Mouse (Mus musculus) kidney, embryonic 16.5 days (tissue): ENCODE data around the gene Hoxa5. TPM values are rescaled to one million over a fixed set of nuclear protein-coding genes. Genes with fewer than 3 reads are reported as not detected.

Source experiments
- ATAC-seq: fragments of 200-750 bp; cut with Nextera tagmentation; 2 replicates; pipeline ENCODE4 v1.8.0; 2017; ENCODE audit warnings: moderate TSS enrichment; ENCODE audit not compliant: low FRiP score, low TSS enrichment
- H3K27ac ChIP-seq: fragments of 300-500 bp; sonication (generic); 2 replicates; pipeline ENCODE4 v1.5.1; 2014; ENCODE audit warnings: low read length
- H3K27me3 ChIP-seq: fragments of 300-500 bp; sonication (generic); 2 replicates; pipeline ENCODE4 v1.6.1; 2014; ENCODE audit warnings: low read length, control low read depth, mixed read lengths; ENCODE audit not compliant: insufficient read depth
- H3K36me3 ChIP-seq: fragments of 300-500 bp; sonication (generic); 2 replicates; pipeline ENCODE4 v1.6.1; 2014; ENCODE audit warnings: low read length, control low read depth, mixed read lengths; ENCODE audit not compliant: insufficient read depth
- H3K4me1 ChIP-seq: fragments of 300-500 bp; sonication (generic); 2 replicates; pipeline ENCODE4 v1.6.1; 2014; ENCODE audit warnings: low read length, control low read depth, mixed read lengths; ENCODE audit not compliant: insufficient read depth
- H3K4me2 ChIP-seq: fragments of 300-500 bp; sonication (generic); replicated peaks from 2 replicates; pipeline ENCODE4 v1.6.1; 2014; ENCODE audit warnings: low read depth, low read length
- H3K4me3 ChIP-seq: fragments of 300-500 bp; sonication (generic); 2 replicates; pipeline ENCODE4 v1.5.1; 2014; ENCODE audit warnings: mild to moderate bottlenecking, low read length
- H3K9ac ChIP-seq: fragments of 300-500 bp; sonication (generic); replicated peaks from 2 replicates; pipeline ENCODE4 v1.6.1; 2014; ENCODE audit warnings: low read length
- H3K9me3 ChIP-seq: fragments of 300-500 bp; sonication (generic); 2 replicates; pipeline ENCODE4 v1.6.1; 2016; ENCODE audit warnings: low read length, control low read depth
- WGBS: fragments of 180-500 bp; shearing (Covaris S2); extraction: QIAGEN DNeasy Blood & Tissue Kit; methylation state at CpG from one replicate; pipeline ENCODE4 v1.1.7; 2014; 5-methylcytosine and 5-hydroxymethylcytosine counted together
- polyA plus RNA-seq: library from polyadenylated mRNA; unstranded; fragments of >200 nt; fragmentation: Nextera tagmentation; extraction: Ambion mirVana; gene quantifications from 2 replicates; pipeline ENCODE4 v1.2.1, GENCODE M21; 2015

The Hoxa5 gene
- polyA plus RNA-seq, 1 experiment from 2014 or later, result 9.5 TPM

DNA sequence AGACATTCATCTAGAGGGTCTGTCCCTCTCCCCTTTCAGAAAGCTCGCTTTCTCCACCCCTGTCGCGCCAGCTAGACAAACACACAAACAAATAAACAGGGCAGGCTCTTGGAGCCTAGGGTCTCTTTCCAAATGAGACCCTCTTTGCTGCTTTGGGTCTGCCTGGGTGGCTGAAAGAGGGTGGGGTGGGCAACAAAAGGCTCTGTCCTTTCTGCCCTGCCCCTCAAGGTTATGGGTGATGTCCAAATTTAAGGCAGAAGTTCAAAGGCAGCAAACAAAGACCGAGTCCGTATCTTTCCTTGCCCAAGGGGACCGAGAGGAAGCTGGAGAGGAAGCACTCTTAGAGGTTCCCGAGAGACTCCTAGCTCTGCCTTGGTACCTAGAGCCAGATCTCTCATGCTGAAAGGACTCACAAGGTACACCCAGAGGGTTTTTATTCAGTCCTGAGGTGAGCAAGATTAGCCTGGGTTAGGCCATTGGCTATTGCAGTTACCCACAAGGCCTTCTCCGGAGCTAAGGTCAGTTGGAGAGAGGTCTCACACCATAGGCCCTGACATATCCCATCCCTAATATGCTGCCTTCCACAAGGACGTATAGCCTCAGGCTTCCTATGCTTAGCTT is 36.7 kb upstream of the Hoxa5 start:
- peak overlapping the region; percentile 99 for H3K27ac ChIP-seq
- peaks cover 32% of the 10 kb centered on the region for H3K4me1 ChIP-seq
- H3K9me3 ChIP-seq, result no peaks in the 10 kb centered on the region
- H3K4me2 ChIP-seq, result peak overlapping the region; percentile 84
- 0 out of 2 replicates have a peak, but pooled peaks have one; percentile 26 for ATAC-seq
- 10% methylated on average over 9 of the region's 9 CpGs for WGBS
- no peaks in the 10 kb centered on the region; the same call in 1 of the 2 replicates for H3K36me3 ChIP-seq
- H3K4me3 ChIP-seq, result peak overlapping the region; percentile 83
- 0 out of 2 replicates have a peak, but pooled peaks cover 3% of the 10 kb centered on the region for H3K27me3 ChIP-seq
- H3K9ac ChIP-seq, result peak overlapping the region; percentile 98

DNA sequence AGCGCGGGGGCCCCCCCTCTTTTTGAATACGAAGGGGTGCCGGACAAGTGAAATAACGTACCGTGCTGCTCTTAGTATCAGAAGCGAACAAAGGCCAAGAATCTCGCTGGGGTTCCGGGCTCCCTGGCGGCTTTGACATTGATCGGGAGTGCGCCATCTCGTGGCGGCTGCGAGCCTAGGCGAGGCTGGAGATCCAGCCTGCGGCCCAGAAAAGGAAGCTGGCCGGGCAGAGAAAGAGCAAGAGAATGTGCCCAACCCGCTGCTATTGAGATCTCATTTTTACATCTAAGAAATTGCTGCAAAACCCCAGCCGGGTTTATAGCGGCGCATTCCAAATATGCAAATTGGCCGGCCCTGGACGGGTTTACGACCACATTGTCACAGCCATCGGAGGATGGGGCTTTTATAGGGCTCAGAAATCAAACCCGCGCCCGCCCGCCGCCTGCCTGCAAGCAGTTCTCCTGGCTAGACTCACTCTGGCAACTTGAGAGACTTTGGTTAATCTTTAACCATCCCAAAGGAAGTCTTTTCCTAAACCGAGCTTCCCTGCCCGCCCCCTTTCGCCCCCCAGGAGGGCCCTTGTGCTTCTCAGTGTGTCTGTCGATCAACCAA is 36.1 kb upstream of the Hoxa5 start, which contains the start of gene Hoxa10:
Hoxa10 (minus strand) TSS at position 466 of the 612 bp plus-strand sequence.
- peaks cover 38% of the 10 kb centered on the region for H3K4me1 ChIP-seq
- H3K9me3 ChIP-seq, result no peaks in the 10 kb centered on the region
- under 1% methylated on average over 35 of the region's 35 CpGs for WGBS
- peak within 1 kb of the TSS; percentile 83 for H3K4me3 ChIP-seq
- peak within 1 kb of the TSS; percentile 84 for H3K4me2 ChIP-seq
- H3K27me3 ChIP-seq, result 0 out of 2 replicates have a peak, but pooled peaks cover 3% of the 10 kb centered on the region
- H3K9ac ChIP-seq, result peak within 1 kb of the TSS; percentile 98
- H3K36me3 ChIP-seq, result no peaks in the 10 kb centered on the region; the same call in 1 of the 2 replicates
- H3K27ac ChIP-seq, result peak within 1 kb of the TSS; percentile 99
- peak; percentile 74 for ATAC-seq

DNA sequence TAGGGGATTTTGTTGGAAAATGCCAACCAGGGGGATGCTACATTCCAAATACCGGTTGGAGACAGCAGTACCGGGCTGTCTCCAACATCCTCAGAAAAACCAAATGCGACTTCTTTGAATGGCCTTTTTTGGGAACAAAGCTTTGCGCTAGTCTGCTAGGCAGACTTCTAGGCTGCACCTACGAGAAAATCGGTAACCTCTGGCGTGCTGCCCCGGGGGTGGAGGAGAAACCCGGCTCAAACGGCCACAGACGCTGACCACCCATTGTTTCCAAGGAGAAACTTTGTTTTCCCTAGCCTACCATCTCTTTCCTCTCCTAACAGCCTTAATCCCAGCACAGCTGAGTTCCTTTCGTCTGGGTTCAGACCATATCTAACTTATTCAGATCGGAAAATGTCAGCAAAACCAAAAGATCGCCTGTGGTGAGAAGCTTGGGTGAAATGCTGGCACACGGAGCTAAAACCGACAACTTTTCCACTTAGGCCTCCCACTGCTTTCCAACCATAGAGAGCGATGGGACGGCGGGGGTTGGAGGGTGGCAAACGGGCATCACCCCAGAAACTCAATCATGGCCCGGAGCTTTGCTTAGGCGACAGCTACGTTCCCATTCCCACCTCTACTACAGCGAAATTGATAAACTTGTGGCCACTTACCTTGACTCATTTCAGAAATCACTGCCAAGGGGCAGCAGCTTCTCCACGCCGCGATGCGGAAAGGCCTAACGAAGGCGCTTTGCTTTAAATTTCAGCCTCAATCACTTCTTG is 35.4 kb upstream of the Hoxa5 start:
- Histone ChIP-seq H3K27ac (peak overlapping the region; percentile 99), H3K9me3 (no peaks in the 10 kb centered on the region), H3K4me2 (peak overlapping the region; percentile 84), H3K27me3 (0 out of 2 replicates have a peak, but pooled peaks cover 3% of the 10 kb centered on the region), H3K4me1 (peaks cover 45% of the 10 kb centered on the region), H3K9ac (peak overlapping the region; percentile 98), H3K4me3 (peak overlapping the region; percentile 83), H3K36me3 (no peaks in the 10 kb centered on the region; the same call in 1 of the 2 replicates)
- 0% methylated on average over 30 of the region's 30 CpGs for WGBS
- ATAC-seq, result no peak

- peak overlapping the region; percentile 73; the same call in 1 of the 2 replicates for H3K27ac ChIP-seq
Observed at GRCm38 (mm10) chr6:52238976-52239375, 34.6 kb upstream of the Hoxa5 start.

DNA sequence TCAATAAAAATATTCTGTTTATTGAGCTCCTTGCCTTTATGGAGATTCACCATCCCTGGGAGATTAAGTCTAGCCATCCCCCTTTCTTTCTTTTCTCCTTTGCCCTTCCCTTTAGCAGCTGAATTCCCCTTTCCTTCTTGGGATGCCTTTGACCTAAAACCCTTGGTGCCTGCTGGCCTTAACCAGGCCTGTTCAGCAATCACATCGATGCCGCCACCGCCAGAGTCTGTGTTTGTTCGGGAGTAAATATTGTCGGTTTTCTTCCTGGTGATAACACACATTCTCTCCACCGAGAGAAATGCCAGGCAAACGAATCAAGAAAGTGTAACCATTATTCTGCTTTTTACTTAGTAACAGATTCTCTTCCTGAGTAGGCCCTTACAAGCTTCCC is 33.8 kb upstream of the Hoxa5 start:
- 0 out of 2 replicates have a peak, but pooled peaks cover 3% of the 10 kb centered on the region for H3K27me3 ChIP-seq
- H3K4me3 ChIP-seq, result peak overlapping the region; percentile 83

More at GRCm38 (mm10) chr6:52238976-52239375, 34.6 kb upstream of the Hoxa5 start:
- 2% methylated on average over 7 of the region's 7 CpGs for WGBS
- Histone ChIP-seq H3K4me2 (peak overlapping the region; percentile 84), H3K9me3 (no peaks in the 10 kb centered on the region), H3K4me3 (peak overlapping the region; percentile 83), H3K4me1 (peaks cover 45% of the 10 kb centered on the region), H3K27me3 (0 out of 2 replicates have a peak, but pooled peaks cover 3% of the 10 kb centered on the region), H3K9ac (peak overlapping the region; percentile 83), H3K36me3 (no peaks in the 10 kb centered on the region; the same call in 1 of the 2 replicates)
- ATAC-seq, result no peak

GRCm38 (mm10) chr6:52237346-52238154 is 33.2 kb upstream of the Hoxa5 start:
- Histone ChIP-seq H3K36me3 (no peaks in the 10 kb centered on the region; the same call in 1 of the 2 replicates), H3K27me3 (0 out of 2 replicates have a peak, but pooled peaks cover under 1% of the 10 kb centered on the region), H3K27ac (peak overlapping the region; percentile 86), H3K9me3 (no peaks in the 10 kb centered on the region), H3K4me3 (peak overlapping the region; percentile 83), H3K4me1 (peaks cover 39% of the 10 kb centered on the region), H3K9ac (peak overlapping the region; percentile 99), H3K4me2 (peak overlapping the region; percentile 84)
- no peak for ATAC-seq
- 14% methylated on average over 10 of the region's 10 CpGs for WGBS

More for the DNA sequence above, 33.8 kb upstream of the Hoxa5 start:
- H3K27ac ChIP-seq, result peak overlapping the region; percentile 86
- 6% methylated on average over 7 of the region's 7 CpGs for whole genome bisulfite sequencing
- peak overlapping the region; percentile 99 for H3K9ac ChIP-seq
- no peaks in the 10 kb centered on the region for H3K9me3 ChIP-seq
- peaks cover 45% of the 10 kb centered on the region for H3K4me1 ChIP-seq
- H3K4me2 ChIP-seq, result peak overlapping the region; percentile 84
- no peak for ATAC-seq
- no peaks in the 10 kb centered on the region; the same call in 1 of the 2 replicates for H3K36me3 ChIP-seq

DNA sequence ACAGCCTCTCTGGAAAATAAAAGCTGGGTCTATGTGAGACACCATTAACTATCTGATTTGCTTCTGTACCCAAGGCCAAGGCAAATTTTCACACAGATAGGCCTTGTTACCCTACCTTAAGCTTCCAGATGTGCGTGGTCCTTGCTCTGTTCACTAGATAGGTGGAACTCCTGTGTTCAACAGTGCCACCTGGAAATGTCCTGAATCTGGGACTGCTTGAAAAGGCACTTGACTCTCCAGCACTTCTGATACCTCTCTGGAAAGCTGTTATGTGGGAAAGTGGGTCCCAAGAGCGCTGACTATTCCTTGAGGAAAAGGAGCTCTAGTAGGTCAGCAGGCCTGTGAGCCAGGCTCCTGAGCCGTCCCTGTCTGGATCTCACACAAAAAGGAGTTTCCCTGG is 32.4 kb upstream of the Hoxa5 start:
- ATAC-seq, result no peak
- H3K9me3 ChIP-seq, result no peaks in the 10 kb centered on the region
- H3K4me1 ChIP-seq, result peaks cover 34% of the 10 kb centered on the region
- H3K27ac ChIP-seq, result peak overlapping the region; percentile 86
- peak overlapping the region; percentile 83 for H3K4me3 ChIP-seq
- 17% methylated on average over 3 of the region's 3 CpGs for WGBS
- H3K36me3 ChIP-seq, result peaks cover 6% of the 10 kb centered on the region; the same call in 1 of the 2 replicates
- peak overlapping the region; percentile 84 for H3K4me2 ChIP-seq
- no peaks in the 10 kb centered on the region for H3K27me3 ChIP-seq
- H3K9ac ChIP-seq, result peak overlapping the region; percentile 99

DNA sequence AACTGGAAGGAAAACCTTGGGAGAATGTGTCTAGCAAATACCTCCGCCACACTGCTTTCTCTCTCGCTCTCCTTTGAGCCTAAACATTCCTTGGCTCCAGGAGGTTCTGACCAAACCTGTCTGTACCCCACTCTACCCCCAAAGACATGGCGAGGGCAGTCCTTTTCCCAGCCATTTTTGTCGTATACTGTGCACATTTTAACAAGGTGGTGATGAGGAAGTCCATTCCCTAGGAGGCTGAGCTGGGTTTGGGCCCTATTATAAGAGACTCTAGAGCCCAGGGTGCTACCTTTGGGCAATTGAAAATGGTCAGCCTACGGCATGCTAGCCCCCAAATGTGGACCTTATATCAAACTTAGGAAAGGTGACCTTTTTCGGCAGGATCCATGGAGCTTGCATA is 31.5 kb upstream of the Hoxa5 start:
- no peak for ATAC-seq
- H3K4me1 ChIP-seq, result peaks cover 25% of the 10 kb centered on the region
- 27% methylated on average over 6 of the region's 6 CpGs for WGBS
- H3K27ac ChIP-seq, result peak overlapping the region; percentile 86
- H3K4me3 ChIP-seq, result peak overlapping the region; percentile 83
- H3K9me3 ChIP-seq, result no peaks in the 10 kb centered on the region
- peak overlapping the region; percentile 99 for H3K9ac ChIP-seq
- H3K27me3 ChIP-seq, result no peaks in the 10 kb centered on the region
- peaks cover 7% of the 10 kb centered on the region; the same call in 1 of the 2 replicates for H3K36me3 ChIP-seq
- H3K4me2 ChIP-seq, result peak overlapping the region; percentile 84
